Comparison of ENCODE assay signal across 17 mouse cellular contexts in genomic region chr7:49913164-49913563, GRCm38 (mm10). TPM values are rescaled to one million over a fixed set of nuclear protein-coding genes. Genes with fewer than 3 reads are reported as not detected.
"Had no signal": no experiment of that assay in that cellular context is flagged by ENCODE, and none has a peak within 500 bp of the region (broad histone marks: within the 10 kb centered on the region; RNA-seq: fewer than 3 reads in every experiment).

No protein-coding gene starts in this region.

- DNase-seq: kidney, adult 2 months; kidney, postnatal 25 days; lung, adult 2 months; retina, postnatal 1 day; thymus, adult 2 months; thymus, postnatal 36 days had no signal

- H3K9me3 ChIP-seq: kidney, embryonic 15.5 days; limb, embryonic 10.5 days; liver, embryonic 15.5 days; midbrain, embryonic 12.5 days; stomach, embryonic 15.5 days had no signal

- H3K4me2 ChIP-seq: kidney, embryonic 15.5 days; liver, embryonic 11.5 days; liver, embryonic 15.5 days; midbrain, embryonic 12.5 days; stomach, embryonic 15.5 days had no signal

- H3K36me3 ChIP-seq: kidney, embryonic 15.5 days; limb, embryonic 10.5 days; liver, embryonic 15.5 days; midbrain, embryonic 12.5 days; stomach, embryonic 15.5 days had no signal

- H3K9ac ChIP-seq: kidney, embryonic 15.5 days; liver, embryonic 15.5 days; midbrain, embryonic 12.5 days; stomach, embryonic 15.5 days had no signal

- H3K27ac ChIP-seq: kidney, embryonic 15.5 days; left cerebral cortex, adult 2 months; limb, embryonic 10.5 days; liver, embryonic 15.5 days; macrophage; midbrain, embryonic 12.5 days; stomach, embryonic 15.5 days had no signal

- ATAC-seq: lung, postnatal 0 days had no signal

- H3K4me1 ChIP-seq: liver, embryonic 15.5 days; stomach, embryonic 15.5 days had no signal

- H3K4me3 ChIP-seq: kidney, embryonic 15.5 days; left cerebral cortex, adult 2 months; limb, embryonic 10.5 days; liver, embryonic 15.5 days; megakaryocyte, embryonic 14.5 days; midbrain, embryonic 12.5 days; stomach, embryonic 15.5 days had no signal

RNA-seq across cellular contexts. Expression of gene Slc6a5, which starts 3.2 kb away (rescaled TPM):
- polyA plus RNA-seq: kidney, adult 2 months; limb, embryonic 10.5 days; liver, embryonic 11.5 days; liver, embryonic 15.5 days; lung, adult 2 months; lung, postnatal 0 days; macrophage; spleen, adult 2 months had no signal
